Mouse (Mus musculus): Measurements from ENCODE around the gene Hmgcs1. TPM values are rescaled to one million over a fixed set of nuclear protein-coding genes. Genes with fewer than 3 reads are reported as not detected.
"Not testable (repeated sequence)": the region's sequence is repeated elsewhere in the genome, so short reads cannot be mapped to it uniquely, and the experiment has no call there.

Hmgcs1 gene
- polyA plus RNA-seq, 1 experiment from 2014 or later, result 109 TPM

DNA sequence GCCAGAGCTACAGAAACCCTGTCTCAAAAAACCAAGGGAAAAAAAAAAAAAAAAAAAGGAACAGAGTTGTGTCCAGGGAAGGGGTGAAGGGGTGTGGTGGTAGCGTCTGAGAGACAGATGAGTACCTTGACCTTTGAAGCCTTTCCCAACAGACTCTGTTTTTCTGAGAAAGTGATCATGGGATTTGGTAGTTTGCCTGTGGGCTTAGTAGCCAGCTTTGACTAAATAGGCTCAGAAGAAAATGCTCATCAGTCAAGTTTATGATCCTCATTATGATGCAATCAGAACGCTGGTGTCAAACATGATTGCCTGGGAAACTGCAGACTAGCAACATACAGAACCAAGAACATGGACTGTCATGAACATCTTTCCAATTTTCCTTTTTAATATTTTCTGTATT is 10.5 kb upstream of the Hmgcs1 start:
- Histone ChIP-seq H3K4me3 (no peak overlapping the region), H3K27ac (no peak overlapping the region), H3K4me1 (no peaks in the 10 kb centered on the region), H3K36me3 (no peaks in the 10 kb centered on the region), H3K4me2 (no peak overlapping the region), H3K9ac (no peak overlapping the region), H3K9me3 (no peaks in the 10 kb centered on the region), H3K27me3 (no peaks in the 10 kb centered on the region)
- no peak for ATAC-seq (ENCODE audit: borderline replicate concordance, extremely low read depth, low FRiP score, low TSS enrichment)
- 62% methylated on average over 2 of the region's 2 CpGs for WGBS

DNA sequence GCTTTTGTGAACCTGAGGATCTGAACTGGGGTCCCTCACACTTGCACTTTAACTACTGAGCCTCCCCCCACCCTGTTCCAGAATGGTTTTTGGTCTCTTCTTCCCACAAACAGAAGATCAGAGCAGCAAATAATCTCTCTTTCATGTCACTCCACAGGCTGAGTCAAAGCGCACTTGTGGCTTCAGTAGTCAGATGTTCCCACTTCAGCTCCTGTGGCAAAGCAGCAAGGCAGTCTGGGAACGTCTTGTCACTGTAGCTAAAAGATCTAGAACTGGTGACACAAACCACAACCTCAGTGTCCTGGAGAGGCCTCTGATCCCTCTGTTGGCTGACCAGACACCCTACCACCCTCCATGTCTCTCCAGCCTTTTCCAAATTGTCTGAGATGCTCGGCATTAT is 9.0 kb upstream of the Hmgcs1 start:
- Histone ChIP-seq H3K9ac (no peak overlapping the region), H3K36me3 (no peaks in the 10 kb centered on the region), H3K4me3 (no peak overlapping the region), H3K27ac (no peak overlapping the region), H3K27me3 (no peaks in the 10 kb centered on the region), H3K4me2 (no peak overlapping the region), H3K4me1 (no peaks in the 10 kb centered on the region), H3K9me3 (no peaks in the 10 kb centered on the region)
- 59% methylated on average over 3 of the region's 3 CpGs for WGBS
- no peak for ATAC-seq (ENCODE audit: borderline replicate concordance, extremely low read depth, low FRiP score, low TSS enrichment)

DNA sequence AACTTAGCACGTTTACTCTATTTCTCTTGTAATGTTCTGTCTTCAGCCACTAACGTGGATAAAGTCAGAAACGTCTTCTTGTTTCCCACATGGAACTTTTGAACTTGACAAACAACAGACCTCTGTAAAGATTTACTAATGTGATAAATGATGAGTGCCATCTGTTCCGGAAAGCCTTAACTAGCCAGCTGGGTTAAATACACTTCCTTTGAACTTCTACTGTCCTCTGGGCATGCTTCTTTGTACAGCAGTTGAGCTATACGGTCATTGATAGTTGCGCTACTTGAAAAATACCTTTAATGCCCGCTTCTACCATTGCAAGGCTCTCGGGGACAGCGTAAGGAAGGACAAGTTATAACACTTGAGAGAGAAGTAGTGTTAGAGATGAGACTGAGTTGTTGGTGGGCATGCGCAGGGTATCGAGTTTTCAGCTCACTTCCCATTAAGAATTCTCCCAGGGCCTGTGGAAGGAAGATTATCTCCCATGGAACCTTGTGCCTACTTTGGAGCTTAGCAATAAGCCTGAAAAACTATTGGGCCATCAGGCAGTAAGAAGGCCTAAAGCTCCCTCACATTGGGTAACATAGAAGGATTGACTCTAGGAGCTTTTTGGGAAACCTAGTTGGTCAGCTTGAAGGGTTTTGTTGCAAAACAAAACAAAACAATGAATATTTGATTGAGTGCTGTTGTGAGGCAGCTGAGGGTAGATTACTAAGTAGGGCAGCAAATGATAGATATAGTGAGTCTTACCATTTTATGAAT is 5.6 kb upstream of the Hmgcs1 start:
- H3K27ac ChIP-seq, result no peak overlapping the region

DNA sequence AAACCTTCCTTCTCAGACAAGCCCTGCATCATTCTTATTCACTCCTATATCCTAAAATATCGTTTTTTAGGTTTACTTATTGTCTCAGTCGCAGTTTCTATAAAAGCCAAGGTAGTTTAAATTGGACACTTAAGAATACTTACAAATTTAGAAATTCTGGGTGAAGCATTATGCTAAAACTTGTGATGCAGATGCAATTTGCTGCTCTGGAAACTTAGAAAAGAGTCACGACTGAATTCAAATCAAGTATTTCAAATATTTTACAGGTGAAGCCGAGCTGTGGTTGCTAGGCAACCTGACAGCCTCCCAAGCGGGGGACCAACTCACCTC is 505 bp upstream of the Hmgcs1 start:
- Histone ChIP-seq H3K4me2 (peak overlapping the region; percentile 48), H3K9ac (no peak overlapping the region), H3K27ac (peak overlapping the region; percentile 51), H3K4me1 (peaks cover 29% of the 10 kb centered on the region), H3K27me3 (no peaks in the 10 kb centered on the region), H3K4me3 (peak overlapping the region; percentile 74), H3K36me3 (0 out of 2 replicates have a peak, but pooled peaks cover 4% of the 10 kb centered on the region), H3K9me3 (no peaks in the 10 kb centered on the region)
- ATAC-seq (ENCODE audit: borderline replicate concordance, extremely low read depth, low FRiP score, low TSS enrichment), result no peak
- WGBS, result 7% methylated on average over 5 of the region's 5 CpGs

More for the DNA sequence above, 5.6 kb upstream of the Hmgcs1 start:
- Histone ChIP-seq H3K36me3 (no peaks in the 10 kb centered on the region), H3K9ac (no peak overlapping the region), H3K27me3 (no peaks in the 10 kb centered on the region), H3K4me2 (no peak overlapping the region), H3K4me3 (no peak overlapping the region), H3K4me1 (0 out of 2 replicates have a peak, but pooled peaks cover 8% of the 10 kb centered on the region), H3K9me3 (no peaks in the 10 kb centered on the region)
- peak; percentile 57; the same call in 1 of the 2 replicates for ATAC-seq (ENCODE audit: borderline replicate concordance, extremely low read depth, low FRiP score, low TSS enrichment)
- WGBS, result 63% methylated on average over 11 of the region's 11 CpGs

DNA sequence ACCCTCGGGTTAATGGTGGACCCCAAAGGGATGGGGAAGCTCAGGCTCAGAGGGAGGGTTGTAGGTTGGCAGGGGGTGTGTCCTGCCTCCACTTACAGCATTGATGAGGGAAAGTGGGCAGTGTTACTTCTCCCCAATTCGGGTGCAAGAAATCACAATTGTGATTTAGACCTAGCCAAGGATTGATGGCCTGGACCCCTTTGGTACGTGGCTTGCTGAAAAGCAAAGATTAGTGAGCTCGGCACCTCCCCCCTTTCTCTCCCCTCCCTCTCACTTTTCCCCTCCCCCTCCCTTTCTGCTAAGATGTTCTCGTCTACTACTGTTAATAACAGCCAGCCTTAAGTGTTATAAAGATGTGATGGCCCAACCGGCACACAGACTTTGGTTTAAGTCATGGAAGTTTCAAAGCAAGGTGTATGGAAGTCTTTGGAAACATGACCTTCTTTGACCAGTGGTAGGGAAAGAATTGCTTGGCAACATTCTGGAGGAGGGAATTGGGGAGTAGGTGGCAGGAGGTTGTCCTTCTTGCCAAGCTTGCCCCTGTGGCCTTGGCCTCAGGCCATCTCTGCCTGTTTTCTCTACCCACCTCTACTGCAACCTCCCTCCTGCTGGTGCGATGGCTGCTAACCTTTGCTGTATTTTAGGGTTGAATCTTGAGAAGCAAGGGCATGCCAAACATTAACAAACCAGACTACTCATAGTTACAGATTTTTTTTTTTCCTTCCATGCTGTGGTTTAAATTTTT is 869 bp downstream of the Hmgcs1 start:
- ATAC-seq (ENCODE audit: borderline replicate concordance, extremely low read depth, low FRiP score, low TSS enrichment), result no peak; the same call in 1 of the 2 replicates

DNA sequence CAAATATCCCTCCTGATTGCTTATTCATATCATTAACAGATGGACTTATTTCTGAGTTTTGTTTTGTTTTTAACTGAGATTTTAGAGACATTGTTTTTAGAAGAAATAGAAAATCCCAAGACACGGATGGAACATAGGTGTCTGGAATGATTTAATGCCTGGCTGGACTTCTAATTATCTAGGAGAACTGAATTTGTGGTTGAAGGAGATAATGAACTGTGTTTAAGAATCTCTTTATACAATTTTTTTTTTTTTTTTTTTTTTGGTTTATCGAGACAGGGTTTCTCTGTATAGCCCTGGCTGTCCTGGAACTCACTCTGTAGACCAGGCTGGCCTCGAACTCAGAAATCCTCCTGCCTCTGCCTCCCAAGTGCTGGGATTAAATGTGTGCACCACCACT is 1.8 kb downstream of the Hmgcs1 start:
- 64% methylated on average over 3 of the region's 3 CpGs for WGBS
- H3K36me3 ChIP-seq; ATAC-seq (ENCODE audit: borderline replicate concordance, extremely low read depth, low FRiP score, low TSS enrichment); H3K9me3 ChIP-seq; H3K9ac ChIP-seq; H3K27ac ChIP-seq; H3K27me3 ChIP-seq: not testable (repeated sequence)
- Histone ChIP-seq H3K4me3 (peak overlapping the region; percentile 74; the same call in 1 of the 2 replicates), H3K4me1 (peaks cover 34% of the 10 kb centered on the region), H3K4me2 (peak overlapping the region; percentile 75)

More for the DNA sequence above, 869 bp downstream of the Hmgcs1 start:
- Histone ChIP-seq H3K27ac (peak overlapping the region; percentile 94), H3K9me3 (no peaks in the 10 kb centered on the region), H3K4me2 (peak overlapping the region; percentile 75), H3K36me3 (peaks cover 9% of the 10 kb centered on the region; the same call in 1 of the 2 replicates), H3K4me3 (peak overlapping the region; percentile 74), H3K9ac (peak overlapping the region; percentile 84), H3K27me3 (no peaks in the 10 kb centered on the region), H3K4me1 (peaks cover 34% of the 10 kb centered on the region)
- 2% methylated on average over 7 of the region's 7 CpGs for WGBS

DNA sequence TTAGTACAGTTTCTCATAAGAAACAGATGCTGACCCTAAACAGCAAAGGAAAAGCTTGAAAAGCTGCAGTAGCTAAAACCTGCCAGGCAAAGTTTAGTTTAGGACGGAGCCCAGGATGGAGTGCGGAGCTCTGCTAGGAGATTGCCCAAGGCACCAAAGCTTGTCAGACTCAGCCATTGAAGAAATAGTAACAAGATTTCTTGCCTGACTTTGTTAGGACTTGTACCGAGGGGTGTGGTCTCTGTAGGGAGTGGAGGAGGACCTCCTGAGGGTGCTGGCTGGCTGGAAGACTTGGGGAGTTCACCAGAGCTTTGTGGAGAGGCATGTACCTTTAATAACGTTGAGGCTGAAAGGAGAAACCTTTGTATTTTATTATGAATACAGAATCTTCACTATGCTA is 5.5 kb downstream of the Hmgcs1 start:
- Histone ChIP-seq H3K4me2 (no peak overlapping the region), H3K36me3 (peaks cover 26% of the 10 kb centered on the region), H3K9me3 (no peaks in the 10 kb centered on the region), H3K4me3 (no peak overlapping the region), H3K9ac (no peak overlapping the region), H3K27me3 (no peaks in the 10 kb centered on the region), H3K4me1 (peaks cover 26% of the 10 kb centered on the region), H3K27ac (no peak overlapping the region)
- ATAC-seq (ENCODE audit: borderline replicate concordance, extremely low read depth, low FRiP score, low TSS enrichment), result no peak
- WGBS, result 74% methylated on average over 4 of the region's 4 CpGs

DNA sequence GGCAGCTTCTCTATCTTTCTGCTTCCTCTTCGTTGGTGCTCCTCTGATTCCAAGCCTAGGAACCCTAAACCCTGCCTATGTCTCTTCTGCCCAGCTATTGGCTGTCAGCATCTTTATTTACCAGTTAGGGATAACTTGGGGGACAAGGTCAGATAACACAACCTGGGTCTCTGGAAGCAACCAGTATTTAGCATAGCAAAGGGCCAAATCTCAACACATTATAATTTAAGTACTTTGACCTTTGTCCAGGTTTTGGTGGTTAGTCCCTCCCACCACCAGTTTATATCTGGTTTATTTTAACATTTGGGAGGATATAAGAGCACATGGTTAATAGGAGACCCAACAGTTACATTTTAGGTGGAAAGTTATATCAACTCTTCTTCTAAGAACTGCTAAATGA is 6.3 kb downstream of the Hmgcs1 start:
- Histone ChIP-seq H3K36me3 (peaks cover 31% of the 10 kb centered on the region), H3K4me3 (no peak overlapping the region), H3K9me3 (no peaks in the 10 kb centered on the region), H3K27me3 (no peaks in the 10 kb centered on the region), H3K9ac (no peak overlapping the region), H3K4me2 (no peak overlapping the region), H3K27ac (no peak overlapping the region), H3K4me1 (peaks cover 21% of the 10 kb centered on the region)
- ATAC-seq (ENCODE audit: borderline replicate concordance, extremely low read depth, low FRiP score, low TSS enrichment), result no peak
- 83% methylated on average over 1 of the region's 1 CpGs for WGBS

DNA sequence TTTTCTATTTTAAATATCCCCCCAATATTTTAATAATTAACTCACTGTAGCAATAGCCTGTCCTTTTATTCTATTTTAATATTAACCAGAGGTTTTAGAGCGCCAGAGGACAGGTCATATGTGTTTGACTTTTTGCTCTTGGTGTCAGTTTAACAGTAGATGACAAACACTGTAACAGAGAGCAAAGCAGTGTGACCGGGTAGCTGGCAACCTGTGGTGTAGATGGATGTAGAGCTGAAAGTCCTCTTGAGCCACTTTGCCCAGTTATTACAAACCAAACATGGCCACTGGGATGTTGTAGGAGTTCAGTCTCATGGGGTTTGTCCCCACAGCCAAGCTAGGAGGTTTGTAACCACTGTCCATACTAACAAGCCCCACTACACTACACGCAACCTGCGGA is 8.3 kb downstream of the Hmgcs1 start:
- H3K36me3 ChIP-seq, result peaks cover 46% of the 10 kb centered on the region
- no peaks in the 10 kb centered on the region for H3K27me3 ChIP-seq
- WGBS, result 78% methylated on average over 4 of the region's 4 CpGs
- no peak overlapping the region for H3K4me2 ChIP-seq
- H3K4me1 ChIP-seq, result peaks cover 14% of the 10 kb centered on the region; the same call in 1 of the 2 replicates
- no peak overlapping the region for H3K9ac ChIP-seq
- H3K27ac ChIP-seq, result no peak overlapping the region
- no peak for ATAC-seq (ENCODE audit: borderline replicate concordance, extremely low read depth, low FRiP score, low TSS enrichment)
- H3K9me3 ChIP-seq, result no peaks in the 10 kb centered on the region
- H3K4me3 ChIP-seq, result no peak overlapping the region

DNA sequence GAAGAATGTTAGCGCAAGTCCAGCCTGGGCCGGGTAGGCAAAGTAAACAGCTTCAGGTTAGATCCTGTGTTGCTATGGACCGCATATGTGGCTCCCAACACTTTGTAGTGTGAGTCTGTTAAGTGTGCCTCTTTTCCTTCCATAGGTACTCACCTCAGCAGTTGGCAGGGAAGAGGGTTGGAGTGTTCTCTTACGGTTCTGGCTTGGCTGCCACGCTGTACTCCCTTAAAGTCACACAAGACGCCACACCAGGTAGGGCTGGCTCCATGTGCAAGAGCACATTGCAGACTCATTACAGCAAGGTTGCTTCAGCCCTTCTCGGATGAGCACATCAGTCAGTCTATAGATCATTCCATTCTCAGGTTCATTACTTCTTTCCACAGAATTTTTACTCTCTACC is 14.1 kb downstream of the Hmgcs1 start:
- Histone ChIP-seq H3K36me3 (peaks cover 72% of the 10 kb centered on the region), H3K4me1 (no peaks in the 10 kb centered on the region), H3K9ac (no peak overlapping the region), H3K9me3 (no peaks in the 10 kb centered on the region), H3K27me3 (no peaks in the 10 kb centered on the region), H3K27ac (no peak overlapping the region), H3K4me3 (no peak overlapping the region), H3K4me2 (no peak overlapping the region)
- ATAC-seq (ENCODE audit: borderline replicate concordance, extremely low read depth, low FRiP score, low TSS enrichment), result no peak
- WGBS, result 92% methylated on average over 7 of the region's 7 CpGs

DNA sequence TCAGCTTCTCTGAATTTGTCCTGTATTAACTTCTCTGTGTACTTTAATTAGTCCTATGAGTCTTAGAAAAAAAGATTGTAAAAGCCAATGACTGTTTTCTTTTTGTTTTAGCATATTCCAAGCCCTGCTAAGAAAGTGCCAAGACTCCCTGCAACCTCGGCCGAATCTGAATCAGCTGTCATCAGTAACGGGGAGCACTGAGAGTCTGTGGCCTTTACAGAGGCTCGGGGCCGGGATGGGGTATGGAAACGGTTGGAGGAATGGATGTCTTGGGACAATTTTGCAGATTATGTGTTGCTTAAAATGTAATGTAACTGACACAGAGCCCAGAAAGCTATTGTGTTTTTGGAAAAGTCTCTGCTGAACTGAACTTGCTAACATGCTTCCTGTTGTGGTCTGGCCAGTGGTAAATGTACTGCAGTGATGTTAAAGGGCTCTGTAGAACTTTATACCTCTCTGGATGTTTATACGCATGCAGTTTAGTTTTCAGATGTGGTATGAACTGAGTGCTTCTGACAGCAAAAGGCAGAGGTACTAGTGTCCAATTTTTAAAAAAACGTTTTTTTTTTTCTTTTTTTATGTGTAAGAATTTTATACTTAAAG is 16.2 kb downstream of the Hmgcs1 start:
- not testable (repeated sequence) for ATAC-seq (ENCODE audit: borderline replicate concordance, extremely low read depth, low FRiP score, low TSS enrichment); H3K4me1 ChIP-seq; H3K4me3 ChIP-seq; H3K27ac ChIP-seq; H3K9ac ChIP-seq; H3K27me3 ChIP-seq; H3K4me2 ChIP-seq; H3K9me3 ChIP-seq
- peaks cover 54% of the 10 kb centered on the region for H3K36me3 ChIP-seq
- 82% methylated on average over 8 of the region's 8 CpGs for WGBS

DNA sequence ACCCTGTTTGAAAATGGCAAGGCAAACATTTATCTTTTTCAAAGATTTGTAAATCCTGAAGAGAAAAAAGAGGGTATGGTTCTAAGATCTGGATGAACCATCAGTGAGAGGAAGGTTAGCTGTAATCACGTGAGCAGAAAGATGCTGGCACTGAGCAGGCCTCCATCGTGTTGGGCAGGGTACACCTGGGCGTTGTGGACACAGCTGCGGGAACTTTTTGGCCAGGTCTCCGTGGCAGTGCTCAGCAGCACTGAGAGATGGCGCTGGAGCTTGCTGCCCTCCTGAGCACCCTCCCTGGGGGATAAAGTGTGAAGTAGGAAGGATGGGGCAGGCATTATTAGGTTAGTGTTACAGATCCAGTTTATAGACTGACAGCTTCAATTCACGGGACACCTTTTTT is 16.8 kb downstream of the Hmgcs1 start:
- 73% methylated on average over 7 of the region's 7 CpGs for WGBS
- H3K4me1 ChIP-seq, result no peaks in the 10 kb centered on the region
- H3K36me3 ChIP-seq, result peaks cover 52% of the 10 kb centered on the region
- H3K9ac ChIP-seq, result no peak overlapping the region
- no peaks in the 10 kb centered on the region for H3K9me3 ChIP-seq
- no peak overlapping the region for H3K4me2 ChIP-seq
- no peak for ATAC-seq (ENCODE audit: borderline replicate concordance, extremely low read depth, low FRiP score, low TSS enrichment)
- no peak overlapping the region for H3K4me3 ChIP-seq
- H3K27me3 ChIP-seq, result no peaks in the 10 kb centered on the region
- H3K27ac ChIP-seq, result no peak overlapping the region

Measured in lung, embryonic 15.5 days (tissue).